Mouse (Mus musculus): ENCODE results near the gene Atrnl1.

The Atrnl1 gene

GRCm38 (mm10) chr19:57610476-57611261, at the start of gene Atrnl1:
Gene Atrnl1 (plus strand): TSS chr19:57611034.
- DNase-seq (ENCODE audit: low read depth, low spot score), result peak; percentile 62

GRCm38 (mm10) chr19:57561486-57561885, 49.3 kb upstream of the Atrnl1 start:
- no peak for DNase-seq (ENCODE audit: low read depth, low spot score)

GRCm38 (mm10) chr19:57569040-57569439, 41.8 kb upstream of the Atrnl1 start:
- no peak for DNase-seq (ENCODE audit: low read depth, low spot score)

- no peak for DNase-seq (ENCODE audit: low read depth, low spot score)
These were observed 38.2 kb upstream of the Atrnl1 start for GRCm38 (mm10) chr19:57572360-57573237.

- no peak for DNase-seq (ENCODE audit: low read depth, low spot score)
These were observed 37.4 kb upstream of the Atrnl1 start for GRCm38 (mm10) chr19:57573470-57573869.

GRCm38 (mm10) chr19:57575027-57575426, 35.8 kb upstream of the Atrnl1 start:
- DNase-seq (ENCODE audit: low read depth, low spot score), result no peak

- DNase-seq (ENCODE audit: low read depth, low spot score), result no peak
These were observed 34.0 kb upstream of the Atrnl1 start for GRCm38 (mm10) chr19:57576836-57577235.

GRCm38 (mm10) chr19:57577256-57577655, 33.6 kb upstream of the Atrnl1 start:
- DNase-seq (ENCODE audit: low read depth, low spot score), result no peak

- no peak for DNase-seq (ENCODE audit: low read depth, low spot score)
These were observed 29.9 kb upstream of the Atrnl1 start for GRCm38 (mm10) chr19:57580962-57581361.

GRCm38 (mm10) chr19:57585231-57585792, 25.5 kb upstream of the Atrnl1 start:
- DNase-seq (ENCODE audit: low read depth, low spot score), result no peak

- DNase-seq (ENCODE audit: low read depth, low spot score), result no peak
These were observed 24.7 kb upstream of the Atrnl1 start for GRCm38 (mm10) chr19:57586172-57586571.

- DNase-seq (ENCODE audit: low read depth, low spot score), result no peak
These were observed 21.3 kb upstream of the Atrnl1 start for GRCm38 (mm10) chr19:57589516-57589915.

- DNase-seq (ENCODE audit: low read depth, low spot score), result no peak
These were observed 19.9 kb upstream of the Atrnl1 start for GRCm38 (mm10) chr19:57590895-57591294.

GRCm38 (mm10) chr19:57591631-57592030, 19.2 kb upstream of the Atrnl1 start:
- no peak for DNase-seq (ENCODE audit: low read depth, low spot score)

GRCm38 (mm10) chr19:57592355-57592754, 18.5 kb upstream of the Atrnl1 start:
- no peak for DNase-seq (ENCODE audit: low read depth, low spot score)

- no peak for DNase-seq (ENCODE audit: low read depth, low spot score)
These were observed 11.7 kb upstream of the Atrnl1 start for GRCm38 (mm10) chr19:57599126-57599525.

- DNase-seq (ENCODE audit: low read depth, low spot score), result no peak
These were observed 10.5 kb upstream of the Atrnl1 start for GRCm38 (mm10) chr19:57600233-57600929.

GRCm38 (mm10) chr19:57600930-57601328, 9.9 kb upstream of the Atrnl1 start:
- no peak for DNase-seq (ENCODE audit: low read depth, low spot score)

GRCm38 (mm10) chr19:57603593-57603992, 7.2 kb upstream of the Atrnl1 start:
- DNase-seq (ENCODE audit: low read depth, low spot score), result no peak

- DNase-seq (ENCODE audit: low read depth, low spot score), result no peak
These were observed 4.9 kb upstream of the Atrnl1 start for GRCm38 (mm10) chr19:57605941-57606340.

GRCm38 (mm10) chr19:57606351-57606750, 4.5 kb upstream of the Atrnl1 start:
- DNase-seq (ENCODE audit: low read depth, low spot score), result no peak

All from telencephalon, adult 2 months (tissue).